Mouse (Mus musculus) c-Kit-positive CD71-positive TER-119-positive erythroid progenitor cells, embryonic 14.5 days (primary cell): Measurements from ENCODE around the gene Alg14.

Source experiments
- DNase-seq: peaks from one replicate; pipeline ENCODE4 v3.0.0-alpha.2; 2013; ENCODE audit warnings: low spot score

The Alg14 gene

DNA sequence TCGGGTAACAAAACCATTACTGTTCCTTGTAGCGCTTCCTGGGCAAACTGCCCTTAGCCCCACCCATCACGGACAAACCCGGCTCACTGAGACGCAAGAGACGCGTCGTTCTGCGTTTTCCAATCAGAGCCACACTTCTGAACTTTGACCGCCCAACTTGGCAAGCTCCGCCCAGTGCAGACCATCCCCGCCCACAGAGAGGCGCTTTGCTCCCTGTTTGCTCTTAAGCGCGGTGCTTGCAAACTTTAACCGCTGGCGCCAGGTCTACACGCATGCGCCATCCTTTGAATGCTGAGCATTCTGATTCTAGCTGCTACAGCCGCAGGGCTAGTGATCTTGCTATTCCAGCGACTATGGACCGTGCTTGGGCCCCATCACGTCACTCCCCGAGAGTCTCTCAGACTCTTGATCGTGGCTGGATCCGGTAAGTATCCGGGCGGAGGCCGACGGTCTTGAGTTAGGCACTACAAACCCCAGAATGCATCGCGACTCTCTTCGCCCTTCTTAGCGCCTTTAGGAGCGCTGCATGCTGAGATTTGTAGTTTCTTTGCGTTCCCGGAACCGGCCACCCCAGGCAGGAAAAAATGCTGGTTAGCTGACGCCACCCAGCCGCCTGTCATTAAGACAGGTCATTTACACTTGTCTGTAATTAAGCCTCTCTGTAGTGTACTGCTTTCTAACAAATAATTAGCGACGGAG lies at the start of gene Alg14:
Gene Alg14 (plus strand): TSS at position 214 of the 699 bp plus-strand sequence.
- peak; percentile 97 for DNase-seq

DNA sequence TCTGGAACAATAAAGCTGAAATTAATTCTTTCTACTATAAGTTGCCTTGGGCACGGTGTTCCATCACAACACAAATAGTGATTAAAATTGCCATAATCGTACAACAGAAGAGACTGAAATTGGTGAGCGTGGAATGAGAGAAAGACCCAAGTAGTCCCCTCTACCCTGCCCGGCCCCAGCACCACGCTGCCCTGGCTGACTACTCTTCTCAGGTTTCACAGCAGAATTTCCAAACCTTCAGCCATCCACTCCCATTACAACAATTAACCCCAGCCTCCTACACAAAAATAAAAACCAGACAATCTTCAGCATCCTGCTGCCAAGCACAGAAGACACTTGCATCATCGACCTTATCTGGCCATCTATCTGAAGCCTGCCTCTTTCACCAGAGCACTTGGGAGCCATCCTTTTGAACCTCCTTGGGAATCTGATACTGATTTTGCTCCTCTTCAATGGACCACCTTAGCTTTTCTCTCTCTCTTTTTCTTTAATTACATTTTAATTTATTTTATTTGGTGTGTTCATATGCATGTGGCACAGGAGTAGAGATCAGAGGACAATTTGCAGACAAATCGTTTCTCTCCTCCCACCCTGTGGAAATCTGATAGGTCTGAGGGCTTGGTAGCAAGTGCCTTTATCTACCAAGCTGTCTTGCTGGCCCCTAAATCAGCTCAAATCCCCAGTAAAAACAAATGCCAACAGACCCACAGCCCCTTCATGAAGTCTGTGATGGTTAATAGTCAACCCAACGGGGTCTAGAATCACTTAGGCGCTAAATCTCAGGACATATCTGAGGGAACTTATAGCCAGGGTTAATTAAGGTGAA lies 49.2 kb upstream of the Alg14 start:
- DNase-seq = no peak

DNA sequence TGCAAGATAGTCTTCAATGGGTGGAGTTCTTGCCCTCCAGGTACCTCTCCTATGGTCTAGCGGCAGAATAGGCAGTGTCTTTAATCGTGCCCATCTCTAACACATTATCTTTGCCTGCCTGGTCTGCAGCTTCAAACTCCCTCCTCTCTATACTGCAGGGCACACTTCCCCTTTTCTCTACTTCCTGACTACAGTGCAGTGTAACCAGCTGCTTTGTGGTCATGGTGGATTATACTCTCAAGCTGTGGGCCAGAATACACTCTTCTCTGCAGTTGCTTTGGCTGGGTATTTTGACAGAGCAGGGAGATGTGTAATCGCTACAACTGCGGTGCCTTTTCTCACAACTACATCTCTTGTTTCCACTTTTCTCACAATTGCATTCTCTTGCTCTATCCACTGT lies 48.6 kb upstream of the Alg14 start:
- DNase-seq = no peak

GRCm38 (mm10) chr3:121250048-121250447 lies 41.5 kb upstream of the Alg14 start:
- DNase-seq = no peak

DNA sequence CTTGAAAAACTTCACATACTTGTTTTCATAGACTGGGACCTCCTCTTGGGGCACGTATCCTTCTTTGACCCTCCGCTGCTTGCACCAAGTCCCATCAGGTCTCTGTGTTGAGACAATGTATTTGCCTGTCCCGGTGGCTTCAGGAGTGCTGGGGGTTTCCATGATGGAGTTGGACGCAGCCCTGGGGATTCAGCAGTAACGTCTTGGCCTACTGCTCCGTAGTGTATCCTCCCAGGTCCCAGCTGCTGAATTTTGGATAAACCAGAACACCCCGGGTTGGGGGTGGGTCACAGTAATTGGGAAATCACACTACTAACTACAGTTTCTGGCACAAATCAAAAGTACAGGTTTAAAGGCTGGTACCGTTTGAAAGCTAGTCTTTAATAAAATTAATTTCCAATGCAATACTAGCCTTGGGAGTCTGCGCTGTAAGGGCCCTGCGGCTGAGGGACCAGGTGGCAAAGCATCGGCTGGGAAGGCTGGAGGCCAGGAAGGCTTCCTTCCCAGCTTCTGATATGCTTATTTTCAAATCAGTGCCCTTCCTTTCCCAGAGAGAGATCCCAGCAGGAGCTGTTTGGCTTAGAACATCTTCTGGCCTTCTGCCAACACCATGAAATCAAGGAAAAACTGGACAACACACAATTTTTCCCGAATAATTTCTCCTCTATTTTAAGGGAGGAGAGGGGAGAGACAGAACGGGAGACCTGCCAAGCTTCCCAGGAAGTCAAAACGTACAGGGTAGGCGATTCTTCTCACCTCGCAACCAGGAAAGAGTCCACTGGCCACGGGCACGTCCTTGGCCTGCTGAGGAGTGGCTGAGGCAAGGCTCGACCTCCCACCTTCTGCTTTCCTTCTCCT lies 40.8 kb upstream of the Alg14 start:
- DNase-seq = no peak

- DNase-seq = no peak
These were observed 36.1 kb upstream of the Alg14 start for GRCm38 (mm10) chr3:121255501-121255900.

- DNase-seq = no peak
These were observed 35.4 kb upstream of the Alg14 start for GRCm38 (mm10) chr3:121256131-121256530.

GRCm38 (mm10) chr3:121257418-121257817 lies 34.2 kb upstream of the Alg14 start:
- DNase-seq = no peak

DNA sequence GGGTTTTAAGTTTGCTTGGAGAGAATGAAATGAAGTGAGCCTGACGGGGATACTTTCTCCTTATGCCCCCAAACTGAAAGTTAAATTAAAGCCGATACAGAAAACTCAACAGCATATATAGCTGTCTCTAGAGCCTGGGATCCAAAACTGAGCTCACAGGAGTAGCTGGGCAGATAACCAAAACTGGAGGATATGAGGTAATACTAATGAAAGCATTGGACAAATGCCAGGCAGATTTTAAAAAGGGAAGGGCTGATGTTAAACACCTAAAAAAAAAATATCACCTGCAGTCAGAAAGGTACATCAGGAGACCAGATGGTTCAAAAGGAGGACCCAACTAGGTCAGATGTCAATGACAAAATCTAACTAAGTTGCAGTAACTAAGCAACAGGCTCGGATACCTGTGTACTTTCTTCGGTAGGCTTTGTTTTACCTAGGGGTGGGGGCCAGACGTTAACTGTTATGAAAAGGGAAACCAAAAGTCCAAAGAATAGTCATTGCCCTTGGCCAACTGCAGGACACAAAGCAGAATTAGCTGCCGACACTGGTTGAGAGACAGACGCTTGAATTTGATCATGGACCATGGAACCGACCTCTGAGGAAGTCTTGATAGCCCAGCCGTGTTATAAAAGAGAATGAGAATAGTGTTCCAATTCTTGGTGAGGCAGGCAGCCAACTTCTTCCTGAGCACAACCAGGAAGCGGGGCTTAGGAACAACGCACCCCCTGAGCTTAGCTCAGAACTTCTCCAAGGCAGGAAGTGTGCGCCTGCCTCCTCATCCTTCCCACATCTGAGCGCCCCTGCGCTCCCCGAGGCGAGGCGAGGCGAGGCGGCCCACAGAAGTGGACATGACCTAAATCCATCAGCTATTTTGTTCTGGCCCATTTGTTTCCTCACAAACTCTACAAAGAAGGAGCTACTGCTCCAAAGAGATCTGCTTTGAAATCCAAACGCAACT lies 32.8 kb upstream of the Alg14 start:
- no peak for DNase-seq

- no peak for DNase-seq
These were observed 31.5 kb upstream of the Alg14 start for GRCm38 (mm10) chr3:121260041-121260440.

DNA sequence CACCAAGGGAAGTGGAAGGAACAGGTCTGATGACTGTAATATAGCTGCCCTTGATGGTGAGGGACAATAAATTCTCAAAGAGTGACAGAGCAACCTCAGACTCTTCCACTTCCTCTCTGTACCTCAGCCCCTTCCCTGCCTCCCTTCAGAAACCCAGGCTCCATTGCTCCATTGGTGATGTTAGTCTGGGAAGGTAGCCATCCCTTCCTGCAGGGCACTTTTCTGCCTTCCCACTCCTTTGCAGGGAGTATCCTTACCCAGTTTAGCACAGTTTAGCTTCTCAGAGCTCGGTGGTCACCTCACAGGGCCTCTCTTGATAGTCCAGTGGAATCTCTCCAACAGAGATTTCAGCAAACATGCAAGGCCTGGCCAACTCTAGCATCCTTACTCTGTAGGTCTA lies 30.7 kb upstream of the Alg14 start:
- DNase-seq = no peak

GRCm38 (mm10) chr3:121261251-121261650 lies 30.3 kb upstream of the Alg14 start:
- DNase-seq = peak; percentile 68

- no peak for DNase-seq
These were observed 29.5 kb upstream of the Alg14 start for GRCm38 (mm10) chr3:121261939-121262520.

GRCm38 (mm10) chr3:121262521-121263204 lies 28.9 kb upstream of the Alg14 start:
- no peak for DNase-seq

DNA sequence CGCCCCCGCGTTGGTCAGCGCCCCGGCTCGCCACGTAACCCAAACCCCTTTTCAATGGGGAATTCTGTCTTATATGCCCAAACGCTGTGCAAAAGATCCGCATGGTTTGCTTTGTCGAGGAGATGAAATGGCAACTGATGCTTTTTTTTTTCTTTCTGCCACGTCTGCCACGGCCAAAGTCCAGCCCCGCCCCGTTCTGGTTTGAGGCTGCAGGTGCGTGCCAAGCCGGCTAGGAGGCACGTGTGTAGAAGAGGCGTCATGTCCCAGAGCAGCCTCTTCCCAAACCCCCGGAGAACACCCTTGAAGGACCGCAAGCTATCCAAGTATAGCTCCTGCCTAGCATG lies 28.4 kb upstream of the Alg14 start:
- peak; percentile 76 for DNase-seq

GRCm38 (mm10) chr3:121264242-121264641 lies 27.3 kb upstream of the Alg14 start:
- DNase-seq = peak; percentile 76

DNA sequence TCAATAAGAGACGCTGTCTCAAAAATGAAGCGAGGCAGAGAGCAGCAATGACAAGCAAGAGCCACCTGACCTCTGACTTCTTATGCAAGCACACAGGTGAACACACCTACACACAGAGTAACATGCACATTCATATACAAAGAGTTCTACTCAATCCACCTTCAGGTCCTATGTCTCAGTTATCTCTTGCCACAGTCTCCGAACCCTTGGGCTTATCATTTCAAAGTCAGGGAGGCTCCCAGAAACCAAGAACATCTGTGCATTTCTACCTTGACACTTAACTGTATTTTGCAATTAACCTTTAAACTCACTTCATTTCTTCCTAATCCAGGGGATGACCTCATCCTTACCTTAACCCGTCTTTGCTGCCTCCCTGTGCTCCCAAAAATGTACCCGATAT lies 24.3 kb upstream of the Alg14 start:
- DNase-seq = no peak

DNA sequence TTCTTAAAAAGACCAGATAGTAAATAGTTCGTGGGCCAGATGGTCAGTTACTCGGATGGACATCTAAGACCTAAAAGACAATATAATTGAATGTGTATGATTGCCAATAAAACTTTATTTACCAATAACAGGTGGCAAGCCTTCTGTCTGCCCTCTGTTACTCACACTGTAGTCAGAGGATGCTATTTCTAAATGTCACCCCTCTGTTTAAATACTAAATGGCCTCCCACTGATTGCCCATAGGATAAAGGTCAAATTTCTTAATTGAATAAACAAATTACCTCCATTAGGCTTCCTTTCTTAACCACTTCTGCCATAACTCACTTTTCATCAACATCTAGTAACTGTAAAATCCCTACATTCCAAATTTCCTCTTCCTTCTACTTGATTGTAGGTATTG lies 19.0 kb upstream of the Alg14 start:
- no peak for DNase-seq

DNA sequence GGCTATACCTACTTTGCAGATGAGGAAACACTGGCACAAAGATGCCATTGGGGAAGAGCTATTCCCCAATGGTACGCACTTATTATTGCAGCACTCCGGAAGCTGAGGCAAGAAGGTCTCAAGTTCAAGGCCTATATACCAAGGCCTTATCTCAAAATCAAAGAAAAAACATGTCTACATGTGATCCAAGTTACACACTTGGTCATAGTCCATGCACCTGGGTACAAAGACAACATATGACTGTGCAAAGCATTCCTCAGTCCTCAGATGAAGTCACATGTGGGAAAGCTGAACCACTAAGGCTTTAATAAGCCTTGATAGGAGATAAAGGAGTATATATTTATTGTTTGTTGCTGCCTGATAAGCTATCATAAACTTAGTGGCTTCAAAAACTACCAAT lies 17.6 kb upstream of the Alg14 start:
- DNase-seq = no peak

DNA sequence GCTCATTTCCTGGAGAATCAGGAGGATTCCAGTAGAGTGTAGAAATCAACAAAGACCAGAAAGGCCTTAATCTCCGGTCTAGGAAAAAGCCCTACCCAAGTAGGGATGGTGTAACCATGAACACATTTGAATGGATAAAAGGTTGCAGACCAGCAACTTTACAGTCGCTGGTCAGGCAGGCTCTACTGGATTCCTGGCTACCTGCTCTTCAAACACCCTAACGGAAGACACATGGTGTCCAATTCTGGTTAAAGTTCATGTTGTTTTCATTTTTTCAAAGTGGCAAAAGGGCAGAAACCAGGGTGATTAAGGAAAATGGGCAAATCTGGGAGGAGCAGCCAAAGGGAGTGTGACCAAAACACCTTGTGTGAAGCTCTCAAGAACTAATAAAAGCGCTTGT lies 14.6 kb upstream of the Alg14 start:
- no peak for DNase-seq

DNA sequence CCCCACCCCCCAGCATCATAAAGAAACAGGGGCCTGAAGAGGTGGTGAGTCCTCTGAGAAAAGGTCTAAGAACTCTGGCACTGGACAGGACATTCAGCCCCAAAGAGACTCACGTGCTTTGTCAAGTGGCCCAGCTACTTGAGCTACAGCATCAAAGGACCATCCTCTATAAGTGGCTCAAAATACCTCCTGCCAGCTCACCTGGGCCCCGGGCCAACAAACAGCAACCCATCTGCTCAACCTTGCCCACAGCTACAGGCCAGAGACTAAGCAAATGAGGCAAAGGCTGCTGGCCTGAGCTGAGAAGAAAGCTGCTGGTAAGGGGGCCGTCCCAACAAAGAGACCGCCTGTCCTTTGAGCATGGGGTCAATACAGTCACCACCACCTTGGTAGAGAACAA lies 14.0 kb upstream of the Alg14 start:
- no peak for DNase-seq
